Mouse (Mus musculus): ENCODE data around the gene Srsf5.
"Not testable (repeated sequence)": the region's sequence is repeated elsewhere in the genome, so short reads cannot be mapped to it uniquely, and the experiment has no call there.

The Srsf5 gene

GRCm38 (mm10) chr12:80945334-80945995 is at the start of gene Srsf5:
Srsf5 (plus strand) TSS chr12:80945504.
- DNase-seq (ENCODE audit: low spot score in 2 of 2) = peak; percentile 95 to 98

GRCm38 (mm10) chr12:80909631-80910030 is 35.7 kb upstream of the Srsf5 start:
- DNase-seq (ENCODE audit: low spot score in 2 of 2) = no peak

GRCm38 (mm10) chr12:80917764-80918163 is 27.5 kb upstream of the Srsf5 start:
- DNase-seq (ENCODE audit: low spot score in 2 of 2) = no peak

GRCm38 (mm10) chr12:80921301-80921700 is 24.0 kb upstream of the Srsf5 start:
- DNase-seq (ENCODE audit: low spot score in 2 of 2) = no peak

- DNase-seq (ENCODE audit: low spot score in 2 of 2) = no peak
Measured at GRCm38 (mm10) chr12:80922869-80923268, 22.4 kb upstream of the Srsf5 start.

DNA sequence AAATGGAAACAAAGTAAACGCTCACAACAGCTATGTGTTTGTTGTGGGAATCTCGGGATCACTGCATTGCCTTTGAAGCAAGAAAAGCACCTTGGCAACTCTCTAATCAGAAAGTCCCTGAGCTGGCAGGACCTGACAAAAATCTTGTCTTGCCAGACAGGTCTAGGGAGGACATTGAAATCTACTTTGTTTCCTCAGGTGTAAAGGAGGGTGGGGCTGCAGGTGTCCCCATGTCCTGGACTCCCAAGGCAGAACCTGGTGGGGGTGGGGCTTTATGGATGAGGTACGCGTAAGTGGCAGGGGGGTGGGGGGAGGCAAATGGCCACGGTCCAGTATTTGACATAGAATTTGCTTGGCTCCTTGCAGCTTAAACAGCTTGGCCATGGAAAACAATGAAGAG is 21.7 kb upstream of the Srsf5 start:
- DNase-seq (ENCODE audit: low spot score in 2 of 2) = no peak

DNA sequence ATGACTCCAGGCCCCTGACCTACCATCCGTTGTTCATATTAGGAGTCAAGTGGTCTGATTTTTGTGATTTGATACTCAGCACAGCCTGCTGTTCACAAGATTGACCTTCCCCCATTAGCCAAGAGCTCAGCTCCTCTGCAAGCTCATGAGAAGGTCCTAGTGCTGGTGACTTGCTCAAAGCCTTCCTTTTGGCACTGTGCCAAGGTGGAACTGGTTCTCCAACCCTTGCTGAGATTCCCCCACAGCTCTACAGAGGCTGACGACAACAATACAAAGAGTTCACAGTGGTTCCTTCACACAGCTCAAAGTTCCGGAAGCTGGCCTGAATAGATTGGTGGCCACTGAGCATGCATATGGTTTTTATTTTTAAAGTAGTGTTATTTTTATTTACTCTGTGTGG is 21.1 kb upstream of the Srsf5 start:
- DNase-seq (ENCODE audit: low spot score in 2 of 2) = no peak

- no peak for DNase-seq (ENCODE audit: low spot score in 2 of 2)
Measured at GRCm38 (mm10) chr12:80925919-80926318, 19.4 kb upstream of the Srsf5 start.

GRCm38 (mm10) chr12:80926550-80926949 is 18.8 kb upstream of the Srsf5 start:
- no peak for DNase-seq (ENCODE audit: low spot score in 2 of 2)

DNA sequence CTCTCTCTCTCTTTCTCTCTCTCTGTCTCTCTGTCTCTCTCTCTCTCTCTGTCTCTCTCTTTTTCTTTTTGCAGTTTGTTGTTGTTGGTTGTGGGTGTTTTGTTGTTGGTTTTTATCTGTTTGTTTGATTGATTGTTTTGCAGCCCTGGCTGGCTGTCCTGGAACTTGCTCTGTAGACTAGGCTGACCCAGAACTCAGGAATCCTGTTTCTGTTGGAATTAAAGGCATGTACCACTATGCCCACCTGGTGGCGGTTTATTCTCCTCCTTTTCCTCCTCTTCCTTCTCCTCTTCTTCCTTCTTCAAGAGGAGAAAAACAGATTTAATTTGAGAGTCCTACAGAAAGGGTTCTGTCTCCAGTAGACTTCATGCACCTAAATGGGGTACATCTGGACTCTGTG is 17.8 kb upstream of the Srsf5 start:
- no peak for DNase-seq (ENCODE audit: low spot score in 2 of 2)

GRCm38 (mm10) chr12:80928881-80929280 is 16.4 kb upstream of the Srsf5 start:
- no peak for DNase-seq (ENCODE audit: low spot score in 2 of 2)

- no peak for DNase-seq (ENCODE audit: low spot score in 2 of 2)
Measured at GRCm38 (mm10) chr12:80930141-80930540, 15.2 kb upstream of the Srsf5 start.

GRCm38 (mm10) chr12:80931402-80932140 is 13.7 kb upstream of the Srsf5 start:
- DNase-seq (ENCODE audit: low spot score in 2 of 2) = no peak

DNA sequence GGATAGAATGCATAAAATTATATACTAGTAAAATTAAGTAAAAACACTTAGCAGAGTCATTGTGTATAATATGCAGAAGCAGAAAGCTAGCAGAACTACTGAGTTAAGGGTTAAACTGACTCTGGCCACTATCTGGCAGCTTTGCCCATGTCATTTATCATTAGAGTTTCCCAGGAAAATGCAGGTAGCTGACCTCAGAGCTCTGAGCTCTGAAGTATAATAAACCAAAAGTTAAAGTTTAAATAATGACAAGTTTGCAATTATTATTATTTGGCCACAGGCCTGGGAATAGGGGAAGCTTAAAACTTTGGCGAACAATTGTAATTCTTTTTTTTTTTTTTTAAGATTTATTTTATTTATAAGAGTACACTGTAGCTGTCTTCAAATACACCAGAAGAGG is 12.4 kb upstream of the Srsf5 start:
- DNase-seq (ENCODE audit: low spot score in 2 of 2) = no peak

- DNase-seq (ENCODE audit: low spot score in 2 of 2) = no peak
Measured at GRCm38 (mm10) chr12:80936751-80937150, 8.6 kb upstream of the Srsf5 start.

GRCm38 (mm10) chr12:80937331-80938029 is 7.8 kb upstream of the Srsf5 start:
- no peak for DNase-seq (ENCODE audit: low spot score in 2 of 2)

GRCm38 (mm10) chr12:80938642-80939041 is 6.7 kb upstream of the Srsf5 start:
- DNase-seq (ENCODE audit: low spot score in 2 of 2) = no peak

- no peak for DNase-seq (ENCODE audit: low spot score in 2 of 2)
Measured at GRCm38 (mm10) chr12:80939165-80939564, 6.1 kb upstream of the Srsf5 start.

- no peak for DNase-seq (ENCODE audit: low spot score in 2 of 2)
Measured at GRCm38 (mm10) chr12:80941886-80942285, 3.4 kb upstream of the Srsf5 start.

DNA sequence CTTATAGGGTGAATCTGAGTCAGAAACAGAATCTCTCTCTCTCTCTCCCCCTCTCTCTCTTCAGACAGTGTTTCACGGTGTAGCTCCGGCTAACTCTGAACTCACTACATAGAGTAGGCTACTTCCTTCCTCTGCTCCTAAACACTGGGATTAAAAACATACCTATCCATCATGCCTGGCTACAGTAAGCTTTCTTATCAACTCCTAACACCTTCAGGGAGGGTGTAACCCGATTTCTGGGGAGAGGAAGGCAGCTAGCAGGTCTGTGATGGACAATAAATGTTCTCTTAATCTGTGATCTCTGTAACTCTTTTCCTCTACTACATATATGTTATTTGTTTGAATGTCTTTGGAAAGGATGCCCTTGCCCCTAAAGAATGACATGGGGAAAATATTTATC is 1.9 kb upstream of the Srsf5 start:
- no peak for DNase-seq (ENCODE audit: low spot score in 2 of 2)

GRCm38 (mm10) chr12:80944204-80944603 is 1.1 kb upstream of the Srsf5 start:
- no peak for DNase-seq (ENCODE audit: low spot score in 2 of 2)

DNA sequence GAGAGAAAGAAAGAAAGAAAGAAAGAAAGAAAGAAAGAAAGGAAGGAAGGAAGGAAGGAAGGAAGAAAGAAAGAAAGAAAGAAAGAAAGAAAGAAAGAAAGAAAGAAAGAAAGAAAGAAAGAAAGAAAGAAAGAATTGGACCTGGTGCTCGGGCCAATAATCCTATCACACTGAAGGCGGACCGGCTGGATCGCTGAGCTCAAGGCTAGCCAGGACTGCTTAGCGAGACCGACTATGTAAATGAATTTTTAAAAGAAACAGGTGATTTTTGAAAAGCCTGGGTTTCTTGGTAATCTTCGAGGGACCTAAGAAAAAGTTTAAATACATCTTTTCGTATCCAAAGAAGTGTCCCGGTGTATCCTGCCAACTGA is 356 bp upstream of the Srsf5 start:
- not testable (repeated sequence) for DNase-seq (ENCODE audit: low spot score in 2 of 2)

- DNase-seq (ENCODE audit: low spot score in 2 of 2) = peak; percentile 89 to 95
Measured at GRCm38 (mm10) chr12:80945996-80946355, 672 bp downstream of the Srsf5 start.
